Mouse (Mus musculus) layer of hippocampus, adult 9-10 months (tissue): ENCODE results near the gene Ndel1.

Experiments
- DNase-seq: peaks from one replicate; pipeline ENCODE4 v3.0.0; 2022; ENCODE audit warnings: low spot score

Gene Ndel1

GRCm38 (mm10) chr11:68892233-68892832 is 20.7 kb upstream of the Ndel1 start:
- no peak for DNase-seq

DNA sequence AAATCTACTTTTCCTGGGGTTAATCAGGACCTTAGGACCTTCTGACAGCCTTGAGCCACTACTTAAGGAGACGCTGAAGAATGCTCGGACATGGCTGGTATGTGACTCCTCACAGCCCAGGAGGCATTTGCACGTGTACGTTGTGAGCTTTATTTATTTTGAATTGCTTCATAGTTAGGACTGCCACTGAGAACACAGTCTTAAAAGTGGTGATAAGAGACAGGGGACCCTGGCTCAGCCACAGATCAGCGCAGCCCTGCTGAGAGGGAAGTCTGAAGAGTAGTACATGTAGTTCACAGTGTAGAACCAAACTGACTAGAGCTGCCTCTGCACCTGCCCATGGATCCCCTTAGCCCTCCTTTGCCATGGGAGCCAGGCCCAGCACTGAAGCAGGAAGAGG is 20.2 kb upstream of the Ndel1 start:
- no peak for DNase-seq

- no peak for DNase-seq
Measured at GRCm38 (mm10) chr11:68890625-68891024, 19.0 kb upstream of the Ndel1 start.

DNA sequence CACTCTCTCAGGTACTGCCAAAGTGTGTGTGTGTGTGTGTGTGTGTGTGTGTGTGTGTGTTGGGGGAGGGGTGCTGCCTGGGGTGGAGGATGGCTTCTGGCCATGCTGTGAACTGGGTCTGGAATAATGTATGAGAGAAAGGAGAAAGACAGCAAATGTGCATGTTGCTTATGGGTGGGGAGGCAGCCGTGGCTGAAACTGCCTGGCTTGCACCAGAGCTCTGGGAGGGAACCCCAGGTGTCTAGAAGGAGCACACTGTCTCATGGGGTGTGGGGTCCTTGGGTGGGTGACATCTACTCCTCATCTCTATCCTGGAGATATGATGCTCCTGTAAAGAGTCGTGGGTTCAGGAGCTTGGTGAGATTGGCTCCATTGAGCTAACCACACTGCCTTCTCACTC is 17.0 kb upstream of the Ndel1 start:
- DNase-seq: no peak

GRCm38 (mm10) chr11:68888253-68888652 is 16.6 kb upstream of the Ndel1 start, which contains the start of gene Rnf222:
Gene Rnf222 (plus strand): TSS chr11:68888553.
- no peak for DNase-seq

GRCm38 (mm10) chr11:68886091-68886490 is 14.4 kb upstream of the Ndel1 start:
- no peak for DNase-seq

DNA sequence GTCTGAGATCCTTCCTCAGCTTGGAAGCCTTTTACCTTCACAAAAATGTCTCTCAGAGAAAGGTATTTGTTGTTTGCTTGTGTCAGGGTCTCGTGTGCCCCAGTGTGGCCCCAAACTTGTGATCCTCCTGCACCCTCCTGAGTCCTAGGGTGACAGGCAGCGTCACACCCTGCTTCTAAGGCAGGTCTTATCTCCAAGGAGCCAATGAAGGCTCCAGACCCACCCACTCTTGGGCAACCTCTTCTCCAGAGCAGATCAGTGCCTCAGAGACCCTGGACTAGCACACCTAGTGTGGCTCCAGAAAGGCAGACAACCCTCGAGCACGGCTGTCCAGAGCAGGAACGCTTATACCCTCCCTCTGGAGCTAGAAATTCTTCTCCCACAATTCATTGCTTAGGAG is 12.7 kb upstream of the Ndel1 start:
- DNase-seq: no peak

DNA sequence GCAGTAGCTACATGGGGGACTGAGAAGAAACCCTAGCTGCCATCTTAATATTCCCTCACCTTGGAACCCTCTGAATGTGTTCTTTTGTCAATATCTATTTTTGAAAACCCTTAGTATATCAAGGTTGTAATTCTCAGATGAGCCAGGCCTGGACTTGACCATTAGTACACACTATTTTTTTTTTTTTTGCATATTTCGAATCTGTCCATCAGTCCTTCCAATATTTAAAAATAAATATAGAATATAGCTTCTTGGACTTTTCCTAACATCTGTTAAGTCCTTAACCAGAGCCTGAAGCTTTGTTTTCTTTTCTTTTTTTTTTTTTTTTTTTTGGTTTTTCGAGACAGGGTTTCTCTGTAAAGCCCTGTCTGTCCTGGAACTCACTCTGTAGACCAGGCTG is 12.2 kb upstream of the Ndel1 start:
- no peak for DNase-seq

GRCm38 (mm10) chr11:68882107-68882506 is 10.4 kb upstream of the Ndel1 start:
- DNase-seq: no peak

GRCm38 (mm10) chr11:68878811-68879210 is 7.2 kb upstream of the Ndel1 start:
- DNase-seq: no peak

DNA sequence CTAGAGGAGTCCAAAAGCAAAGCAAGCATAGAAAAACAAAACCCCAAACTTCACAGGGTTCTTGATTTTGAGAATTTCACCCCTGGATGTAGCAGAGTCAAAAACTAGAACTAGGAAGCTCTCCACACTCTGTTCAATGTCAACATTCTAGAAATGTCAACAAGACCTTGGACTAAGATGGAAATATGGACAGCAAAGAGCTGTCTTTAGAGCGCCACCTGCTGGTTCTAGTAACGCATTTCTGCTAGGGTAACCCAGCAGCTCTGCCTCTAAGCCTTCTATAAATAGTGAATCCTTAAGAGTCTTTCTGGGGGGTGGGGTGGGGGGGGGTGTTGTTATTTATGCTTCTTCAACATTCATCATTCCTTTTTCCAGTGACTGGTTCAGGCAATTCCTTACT is 3.2 kb upstream of the Ndel1 start:
- no peak for DNase-seq

GRCm38 (mm10) chr11:68871277-68871676 is 381 bp downstream of the Ndel1 start:
- DNase-seq: no peak

DNA sequence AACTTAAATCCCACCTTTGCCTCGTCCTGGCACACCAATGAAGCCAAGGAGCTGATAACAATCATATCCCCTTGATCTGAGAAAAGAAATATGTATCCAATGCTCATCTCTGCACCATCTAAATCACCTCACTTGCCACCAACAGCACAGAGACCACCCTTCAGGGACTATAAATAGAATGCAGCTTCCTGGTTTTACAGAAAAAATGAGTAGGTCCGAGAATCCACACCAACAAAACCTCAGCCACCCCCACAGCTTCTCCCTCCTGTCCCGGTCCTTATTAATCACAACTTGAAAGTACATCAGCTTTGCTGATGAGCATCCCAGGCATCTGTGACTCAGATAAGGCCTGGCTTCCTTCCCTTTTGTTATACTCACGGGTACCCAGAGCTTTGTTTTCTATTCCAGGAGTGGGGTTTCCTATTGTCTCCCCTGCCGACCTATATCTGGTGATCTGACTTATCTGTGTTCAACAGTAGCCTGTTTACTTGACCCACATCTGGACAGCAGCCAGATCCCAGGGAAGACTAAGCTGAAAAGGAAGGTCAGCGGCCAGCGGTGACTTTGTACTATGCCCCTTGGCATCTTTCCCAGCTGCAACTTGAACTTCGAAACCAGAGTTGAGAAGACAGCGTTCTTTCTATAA is 7.0 kb downstream of the Ndel1 start:
- no peak for DNase-seq

DNA sequence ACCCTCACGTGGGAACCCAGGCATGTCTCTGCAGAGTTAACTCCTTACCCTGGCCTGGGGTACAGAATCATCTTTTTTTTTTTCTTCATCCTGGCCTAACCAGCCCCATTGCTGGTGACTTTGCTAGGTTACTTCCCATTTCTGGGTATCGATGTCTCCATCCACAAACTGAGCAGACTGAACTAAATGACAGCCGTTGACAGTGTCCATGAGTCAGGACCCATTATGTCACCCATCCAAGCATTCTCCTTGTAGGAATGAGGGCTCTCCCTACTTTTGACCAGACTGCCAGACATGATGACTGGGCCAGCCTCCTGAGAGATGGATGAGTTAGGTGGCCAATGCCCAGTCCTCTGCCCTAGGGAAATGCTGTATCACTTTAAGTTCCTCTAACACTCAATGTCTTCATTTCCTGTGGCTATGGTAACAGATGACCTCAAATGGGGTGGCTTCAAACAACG is 8.0 kb downstream of the Ndel1 start:
- DNase-seq: no peak

DNA sequence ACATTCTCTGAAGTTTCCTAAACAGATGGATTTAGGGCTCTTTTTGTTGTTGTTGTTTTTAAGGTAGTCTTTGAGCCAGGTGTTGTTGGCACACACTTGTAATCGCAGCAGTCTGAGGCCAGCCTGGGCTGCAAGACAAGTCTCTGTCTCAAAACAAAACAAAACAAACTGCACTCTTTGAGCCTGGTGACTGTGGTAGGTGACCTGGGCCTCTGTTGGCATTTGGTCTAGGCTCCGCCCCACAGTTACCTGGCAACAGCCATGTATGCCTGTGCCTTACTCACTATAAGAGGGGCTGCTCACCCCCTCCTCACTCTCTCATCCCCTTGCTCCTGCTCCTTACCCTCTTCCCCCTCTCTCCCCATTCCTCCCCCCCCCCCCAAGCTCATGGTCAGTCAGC is 9.4 kb downstream of the Ndel1 start:
- no peak for DNase-seq

- DNase-seq: no peak
Measured at GRCm38 (mm10) chr11:68859943-68860593, 11.6 kb downstream of the Ndel1 start.

GRCm38 (mm10) chr11:68857329-68857728 is 14.3 kb downstream of the Ndel1 start:
- DNase-seq: no peak

DNA sequence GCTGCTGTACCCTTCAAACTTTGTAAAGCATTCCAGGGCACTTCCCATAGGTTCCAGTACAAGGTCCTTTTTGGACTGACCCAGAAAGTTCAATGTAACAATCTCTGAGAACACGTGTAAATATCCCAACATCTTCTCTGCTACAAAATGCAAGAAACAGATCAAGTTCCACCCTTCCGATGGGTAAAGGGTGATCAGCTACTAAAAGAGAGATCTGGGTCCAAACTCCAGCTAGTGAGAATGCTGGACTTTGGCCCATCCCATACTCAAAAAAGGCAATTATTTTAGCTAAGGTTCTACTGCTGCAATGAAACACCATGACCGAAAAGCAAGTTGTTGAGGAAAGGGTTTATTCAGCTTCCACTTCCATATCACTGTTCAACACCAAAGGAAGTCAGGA is 17.0 kb downstream of the Ndel1 start:
- DNase-seq: no peak

DNA sequence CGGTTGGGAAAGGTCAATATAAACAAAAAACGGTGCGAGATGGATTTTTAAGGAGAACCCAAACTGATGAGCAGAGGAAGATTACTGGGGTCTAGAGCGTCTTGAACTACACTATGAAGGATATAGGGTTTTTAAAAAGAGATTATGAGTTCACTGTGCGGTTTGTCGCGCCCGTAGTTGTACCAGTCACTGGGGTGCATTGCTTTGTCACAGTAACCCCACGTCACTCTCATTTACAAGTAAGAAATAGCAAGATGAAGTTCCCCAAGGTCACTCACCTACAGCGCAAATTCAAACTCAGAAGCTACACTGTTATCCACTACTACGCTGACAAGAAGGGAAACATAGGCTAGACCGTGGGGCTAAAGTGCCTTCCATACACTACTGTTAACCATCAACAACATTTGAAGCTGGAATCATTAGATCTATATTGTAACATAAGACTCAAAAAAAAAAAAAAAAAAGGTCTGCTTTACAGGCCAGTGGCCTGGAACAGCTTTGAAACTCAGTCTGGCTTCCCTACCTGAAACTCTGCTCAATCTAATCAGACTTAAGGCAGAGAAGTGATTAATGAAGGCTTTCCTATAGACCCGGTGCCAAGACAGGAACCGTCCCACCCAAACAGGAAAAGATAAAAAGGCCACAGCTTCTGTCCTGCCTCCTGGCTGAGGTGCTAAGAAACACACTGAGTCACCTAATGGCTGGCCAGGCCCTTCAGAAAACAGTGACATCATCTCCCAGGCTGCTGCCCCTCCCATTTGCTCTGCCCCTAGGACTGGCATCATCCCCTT is 17.9 kb downstream of the Ndel1 start:
- DNase-seq: no peak

DNA sequence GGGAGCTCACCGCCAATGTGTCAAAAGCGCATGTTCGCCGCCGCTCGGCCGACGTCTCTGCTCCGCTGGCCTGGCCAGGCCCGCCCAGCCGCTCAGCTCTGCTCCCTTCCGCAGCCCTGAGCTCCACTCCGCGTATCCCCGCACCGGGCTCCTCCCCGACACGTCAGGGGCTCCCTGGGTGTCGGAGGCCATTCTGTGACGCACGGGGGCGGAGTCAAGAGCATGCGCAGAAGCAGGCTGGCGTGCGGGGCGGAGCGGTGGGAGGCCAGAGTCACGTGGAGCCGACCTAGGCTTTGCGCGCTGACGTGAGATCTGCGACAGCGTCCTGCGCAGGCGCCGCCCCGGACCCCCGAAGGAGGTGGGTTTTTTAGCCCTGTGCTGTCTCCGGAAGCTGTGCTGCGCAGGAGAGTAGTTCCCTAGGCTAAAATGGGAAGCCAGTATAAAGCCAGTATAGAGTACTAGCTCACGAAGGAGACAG is 18.7 kb downstream of the Ndel1 start:
- DNase-seq: peak; percentile 98

- DNase-seq: no peak
Measured at GRCm38 (mm10) chr11:68852486-68852901, 19.2 kb downstream of the Ndel1 start.

GRCm38 (mm10) chr11:68851644-68852485 is 19.8 kb downstream of the Ndel1 start:
- no peak for DNase-seq
